Mouse (Mus musculus) lung, postnatal 25 days (tissue): ENCODE results near the gene Notch2.
"Not testable (repeated sequence)": the region's sequence is repeated elsewhere in the genome, so short reads cannot be mapped to it uniquely, and the experiment has no call there.

ENCODE experiments used
- DNase-seq: peaks from one replicate; pipeline ENCODE4 v3.0.0; 2022; ENCODE audit warnings: low spot score

Gene Notch2

GRCm38 (mm10) chr3:98031104-98031503 is 17.8 kb downstream of the Notch2 start:
- DNase-seq = no peak

- DNase-seq = no peak
These were observed 18.9 kb downstream of the Notch2 start for GRCm38 (mm10) chr3:98032191-98032590.

- no peak for DNase-seq
These were observed 19.6 kb downstream of the Notch2 start for GRCm38 (mm10) chr3:98032944-98033343.

GRCm38 (mm10) chr3:98034622-98035593 is 21.6 kb downstream of the Notch2 start:
- no peak for DNase-seq

GRCm38 (mm10) chr3:98036161-98036560 is 22.8 kb downstream of the Notch2 start:
- DNase-seq = no peak

GRCm38 (mm10) chr3:98037151-98037550 is 23.8 kb downstream of the Notch2 start:
- DNase-seq = no peak

GRCm38 (mm10) chr3:98038658-98039057 is 25.3 kb downstream of the Notch2 start:
- DNase-seq = no peak

- no peak for DNase-seq
These were observed 25.9 kb downstream of the Notch2 start for GRCm38 (mm10) chr3:98039223-98039622.

- DNase-seq = no peak
These were observed 26.5 kb downstream of the Notch2 start for GRCm38 (mm10) chr3:98039666-98040456.

- no peak for DNase-seq
These were observed 27.5 kb downstream of the Notch2 start for GRCm38 (mm10) chr3:98040836-98041235.

- no peak for DNase-seq
These were observed 29.0 kb downstream of the Notch2 start for GRCm38 (mm10) chr3:98042301-98042700.

GRCm38 (mm10) chr3:98042955-98043456 is 29.7 kb downstream of the Notch2 start:
- DNase-seq = no peak

- DNase-seq = no peak
These were observed 30.3 kb downstream of the Notch2 start for GRCm38 (mm10) chr3:98043669-98044068.

GRCm38 (mm10) chr3:98044768-98045368 is 31.5 kb downstream of the Notch2 start:
- DNase-seq = no peak

GRCm38 (mm10) chr3:98045465-98046148 is 32.3 kb downstream of the Notch2 start:
- no peak for DNase-seq

- peak; percentile 63 for DNase-seq
These were observed 33.0 kb downstream of the Notch2 start for GRCm38 (mm10) chr3:98046305-98046704.

- DNase-seq = no peak
These were observed 36.3 kb downstream of the Notch2 start for GRCm38 (mm10) chr3:98049671-98050070.

GRCm38 (mm10) chr3:98050086-98050485 is 36.8 kb downstream of the Notch2 start:
- not testable (repeated sequence) for DNase-seq

GRCm38 (mm10) chr3:98050492-98051406 is 37.4 kb downstream of the Notch2 start:
- DNase-seq = peak; percentile 85

GRCm38 (mm10) chr3:98051407-98051968 is 38.2 kb downstream of the Notch2 start:
- no peak for DNase-seq
